Mouse (Mus musculus): ENCODE measurements around the gene Gm16223.

DNA sequence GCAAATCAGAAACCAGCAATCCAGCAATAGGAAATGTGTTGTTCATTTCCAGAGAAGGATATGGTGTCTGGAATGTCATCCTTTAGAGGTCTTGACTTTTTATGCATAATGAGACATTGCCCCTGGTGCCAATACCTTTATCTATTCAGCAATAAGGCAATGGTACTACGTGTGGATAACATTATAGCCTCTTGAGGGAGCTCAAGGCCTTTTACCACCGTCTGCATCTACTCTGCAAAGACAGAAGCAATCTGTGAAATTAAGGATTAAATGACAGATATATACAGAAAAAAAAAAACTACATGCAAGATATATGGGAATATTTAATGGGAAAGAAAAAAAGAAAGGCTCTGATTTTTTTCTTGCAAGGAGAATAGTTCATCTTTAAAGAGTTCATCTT is 106.3 kb downstream of the Gm16223 start:
- no peak for TF ChIP-seq TCF12 (IDR thresholded peaks at IDR 0.05; ENCODE audit: insufficient read depth, poor library complexity, severe bottlenecking)
- TF ChIP-seq MAX (IDR thresholded peaks at IDR 0.05; ENCODE audit: low read depth) = no peak
- TF ChIP-seq POLR2A (IDR thresholded peaks at IDR 0.05; ENCODE audit: insufficient read length, low read depth) = no peak
